Mouse (Mus musculus) ES-E14 (cell line): ENCODE results near the gene Skida1. TPM values are rescaled to one million over a fixed set of nuclear protein-coding genes. Genes with fewer than 3 reads are reported as not detected.
A peak's percentile ranks its signal among the peaks of the same experiment; 100 is the strongest.
"Not testable (repeated sequence)": the region's sequence is repeated elsewhere in the genome, so short reads cannot be mapped to it uniquely, and the experiment has no call there.

Source experiments
- DNase-seq: peaks from one replicate; pipeline ENCODE4 v3.0.0-alpha.2; 2013; ENCODE audit warnings: low read depth, low spot score
- H3K27ac ChIP-seq: 2 replicates; pipeline ENCODE4 v1.5.1; 2012; ENCODE audit warnings: low read depth, mild to moderate bottlenecking, low read length, moderate library complexity, mixed read lengths; ENCODE audit not compliant: poor library complexity, insufficient read depth, severe bottlenecking
- H3K36me3 ChIP-seq: 2 replicates; pipeline ENCODE4 v1.6.1; 2012; ENCODE audit warnings: mild to moderate bottlenecking, low read length, moderate library complexity, mixed read lengths; ENCODE audit not compliant: control insufficient read depth, poor library complexity, insufficient read depth, severe bottlenecking
- H3K4me1 ChIP-seq, 2 experiments: fragments of 150-350 bp in 1 of 2; sonication (generic) in 1 of 2; 2 replicates each; pipeline ENCODE4 v1.6.1; 2012; ENCODE audit warnings: low read length in 2 of 2, mild to moderate bottlenecking in 1 of 2, mixed read lengths in 1 of 2; ENCODE audit not compliant: control insufficient read depth in 2 of 2, insufficient read depth in 2 of 2, poor library complexity in 1 of 2
- H3K4me3 ChIP-seq, 2 experiments: fragments of 150-350 bp in 1 of 2; sonication (generic) in 1 of 2; 2 replicates each; pipeline ENCODE4 v1.5.1; 2012; ENCODE audit warnings: low read length in 2 of 2, low read depth in 1 of 2, mild to moderate bottlenecking in 1 of 2, mixed read lengths in 1 of 2; ENCODE audit not compliant: insufficient read depth in 1 of 2, poor library complexity in 1 of 2, severe bottlenecking in 1 of 2
- H3K9ac ChIP-seq: 2 replicates; pipeline ENCODE4 v1.6.1; 2012; ENCODE audit warnings: low read depth, mild to moderate bottlenecking, low read length, mixed read lengths; ENCODE audit not compliant: poor library complexity, insufficient read depth, severe bottlenecking
- H3K9me3 ChIP-seq: fragments of 150-350 bp; sonication (generic); 2 replicates; pipeline ENCODE4 v1.6.1; 2012; ENCODE audit warnings: low read depth, mild to moderate bottlenecking, low read length; ENCODE audit not compliant: control insufficient read depth, insufficient read depth
- CHD2 ChIP-seq: IDR thresholded peaks from 2 replicates; pipeline ENCODE4 v1.6.1; 2014; ENCODE audit warnings: mild to moderate bottlenecking, low read depth, low read length, inconsistent platforms
- HCFC1 ChIP-seq: IDR thresholded peaks from 2 replicates; pipeline ENCODE4 v1.6.1; 2012; ENCODE audit warnings: low read length, inconsistent platforms, borderline replicate concordance; ENCODE audit not compliant: insufficient read depth
- MAFK ChIP-seq: IDR thresholded peaks from 2 replicates; pipeline ENCODE4 v1.6.1; 2014; ENCODE audit warnings: mild to moderate bottlenecking, low read depth, low read length, inconsistent platforms; ENCODE audit not compliant: insufficient read depth
- ZC3H11A ChIP-seq: IDR thresholded peaks from 2 replicates; pipeline ENCODE4 v1.6.1; 2012; ENCODE audit warnings: low read depth, mild to moderate bottlenecking, inconsistent platforms, low read length, borderline replicate concordance
- ZNF384 ChIP-seq: IDR thresholded peaks from 2 replicates; pipeline ENCODE4 v1.6.1; 2012; ENCODE audit warnings: low read depth, low read length, inconsistent platforms
- in situ Hi-C, 2 experiments: fragments of 600-800 bp; cut with MboI; formaldehyde crosslinking; loops; one replicate each; pipeline ENCODE4 v1.15.1; 2025; ENCODE audit warnings: low sequenced_read_pairs in 2 of 2, inconsistent platforms in 1 of 2; ENCODE audit not compliant: unreplicated experiment in 2 of 2
- total RNA-seq: library from RNA; depleted of rRNA; stranded (reverse); fragments of 300-350 nt; gene quantifications from 2 replicates; pipeline ENCODE4 v1.2.3, GENCODE M21; 2012; rRNA removed

Gene Skida1
- total RNA-seq = 0.63 and 2.6 TPM in 2 replicates

- peak within 1 kb of the TSS; percentile 73 for H3K9ac ChIP-seq
- no peak within 1 kb of the TSS for H3K27ac ChIP-seq
- peak within 1 kb of the TSS; percentile 70 to 74 for H3K4me3 ChIP-seq
- H3K36me3 ChIP-seq = no peaks in the 10 kb centered on the region
- no peak for DNase-seq
- TF ChIP-seq ZNF384 (peak; percentile 44; the same call in 1 of the 2 replicates), ZC3H11A (no peak)
- peaks cover 0 to 5% of the 10 kb centered on the region in 2 experiments; a peak in 2 of 4 replicates for H3K4me1 ChIP-seq
- H3K9me3 ChIP-seq = no peaks in the 10 kb centered on the region
- in situ Hi-C loops = loop anchor here in 1 of 2 experiments (25.0 kb wide), 1 partner anchor 1389 kb away; the partner anchor contains the start of gene Ptf1a
Measured at GRCm38 (mm10) chr2:18048453-18049075, at the start of gene Skida1. Gene Skida1, minus strand, starts transcription at chr2:18049051.

- TF ChIP-seq ZC3H11A (no peak), MAFK (no peak), CHD2 (no peak), HCFC1 (no peak), ZNF384 (no peak)
- H3K9me3 ChIP-seq = no peaks in the 10 kb centered on the region
- no peak overlapping the region for H3K27ac ChIP-seq
- in situ Hi-C loops = no loop called here
- no peak for DNase-seq
- H3K9ac ChIP-seq = no peak overlapping the region
- peaks cover 0 to 5% of the 10 kb centered on the region in 2 experiments; a peak in 1 of 4 replicates for H3K4me1 ChIP-seq
- peaks cover 4% of the 10 kb centered on the region for H3K36me3 ChIP-seq
- no peak overlapping the region for H3K4me3 ChIP-seq
Measured at GRCm38 (mm10) chr2:18095804-18096203, 47.0 kb upstream of the Skida1 start.

- peaks cover 0 to 3% of the 10 kb centered on the region in 2 experiments; a peak in 1 of 4 replicates for H3K4me1 ChIP-seq
- no peak overlapping the region for H3K27ac ChIP-seq
- H3K9me3 ChIP-seq = no peaks in the 10 kb centered on the region
- TF ChIP-seq MAFK (0 out of 2 replicates have a peak, but pooled peaks have one; percentile 19), CHD2 (no peak)
- H3K36me3 ChIP-seq = peaks cover 7% of the 10 kb centered on the region
- no peak for DNase-seq
- H3K9ac ChIP-seq = no peak overlapping the region
- in situ Hi-C loops = no loop called here
- H3K4me3 ChIP-seq = no peak overlapping the region
Measured at GRCm38 (mm10) chr2:18094319-18094718, 45.5 kb upstream of the Skida1 start.

- no peaks in the 10 kb centered on the region for H3K9me3 ChIP-seq
- peaks cover 0 to 3% of the 10 kb centered on the region in 2 experiments; a peak in 1 of 4 replicates for H3K4me1 ChIP-seq
- H3K27ac ChIP-seq = no peak overlapping the region
- H3K4me3 ChIP-seq = no peak overlapping the region
- no peak for DNase-seq
- in situ Hi-C loops = no loop called here
- TF ChIP-seq CHD2 (no peak), ZC3H11A (no peak), ZNF384 (no peak), MAFK (no peak), HCFC1 (no peak)
- no peak overlapping the region for H3K9ac ChIP-seq
- H3K36me3 ChIP-seq = peaks cover 7% of the 10 kb centered on the region
Measured at GRCm38 (mm10) chr2:18093858-18094257, 45.0 kb upstream of the Skida1 start.

- peaks cover 10% of the 10 kb centered on the region for H3K36me3 ChIP-seq
- H3K4me3 ChIP-seq, H3K9me3 ChIP-seq, H3K27ac ChIP-seq, H3K4me1 ChIP-seq, H3K9ac ChIP-seq, in situ Hi-C loops: not testable (repeated sequence)
- DNase-seq = peak; percentile 8
Measured at GRCm38 (mm10) chr2:18087695-18088094, 38.8 kb upstream of the Skida1 start.
